In the genomic region with DNA sequence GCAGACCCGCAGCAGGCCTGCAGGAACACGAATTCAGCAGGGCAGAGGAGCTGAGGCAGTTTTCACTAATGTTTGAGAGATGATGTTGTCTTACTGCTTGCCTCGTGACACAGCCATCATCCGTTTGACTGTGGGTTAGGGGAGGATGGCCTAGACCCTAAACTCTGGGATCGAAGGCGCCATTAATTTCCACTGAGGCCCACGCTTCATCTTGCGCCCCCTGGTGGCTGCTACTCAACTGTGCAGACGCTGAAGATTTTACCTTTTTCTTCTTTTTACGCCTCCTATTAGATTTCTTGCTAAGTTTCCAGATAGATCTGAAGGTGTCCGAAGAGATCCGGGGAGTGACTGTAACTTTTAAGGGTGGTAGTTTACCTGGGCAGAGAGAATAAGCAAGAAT, we compare ENCODE assay signal across 9 mouse cellular contexts. TPM values are rescaled to one million over a fixed set of nuclear protein-coding genes. Genes with fewer than 3 reads are reported as not detected.
DNase-seq lines count a peak whose midpoint lies in the region; ATAC-seq lines count a peak whose summit lies in the region.
"Had no signal": no experiment of that assay in that cellular context is flagged by ENCODE, and none has a peak within 500 bp of the region (broad histone marks: within the 10 kb centered on the region; RNA-seq: fewer than 3 reads in every experiment).

No protein-coding gene starts in this region.

- DNase-seq in heart, adult 18-20 months = peak; percentile 10 to 68
- DNase-seq in heart, embryonic 10.5 days (ENCODE audit: low spot score) = no peak
- DNase-seq in 3T3-L1 (ENCODE audit: low read depth, low spot score) = peak; percentile 49
- DNase-seq in R1 (ENCODE audit: low read depth, low spot score) = peak; percentile 86
- DNase-seq in embryonic facial prominence, embryonic 10.5 days (ENCODE audit: low spot score) = peak; percentile 64
- peak; percentile 30 for DNase-seq in kidney, postnatal 14 days
- DNase-seq in left cerebral cortex, adult 8-10 months (ENCODE audit: low spot score in 2 of 2) = no peak

- H3K4me2 ChIP-seq in neural tube, embryonic 13.5 days = 0 out of 2 replicates have a peak overlapping the region, but pooled peaks have one; percentile 9

- H3K9me3 ChIP-seq in heart, embryonic 10.5 days = no peaks in the 10 kb centered on the region
- H3K9me3 ChIP-seq in embryonic facial prominence, embryonic 10.5 days = no peaks in the 10 kb centered on the region
- no peaks in the 10 kb centered on the region for H3K9me3 ChIP-seq in neural tube, embryonic 13.5 days
- H3K9me3 ChIP-seq: limb, embryonic 15.5 days had no signal

- H3K27ac ChIP-seq in heart, embryonic 10.5 days = no peak overlapping the region
- 0 out of 2 replicates have a peak overlapping the region, but pooled peaks have one; percentile 44 for H3K27ac ChIP-seq in embryonic facial prominence, embryonic 10.5 days (replicated peaks)
- H3K27ac ChIP-seq in neural tube, embryonic 13.5 days (replicated peaks) = no peak overlapping the region
- H3K27ac ChIP-seq: limb, embryonic 15.5 days had no signal

- no peak overlapping the region for H3K9ac ChIP-seq in neural tube, embryonic 13.5 days
- H3K9ac ChIP-seq: limb, embryonic 15.5 days had no signal

- H3K36me3 ChIP-seq in heart, embryonic 10.5 days = no peaks in the 10 kb centered on the region
- H3K36me3 ChIP-seq in embryonic facial prominence, embryonic 10.5 days (replicated peaks) = no peaks in the 10 kb centered on the region
- H3K36me3 ChIP-seq in neural tube, embryonic 13.5 days = no peaks in the 10 kb centered on the region
- H3K36me3 ChIP-seq: limb, embryonic 15.5 days had no signal

- WGBS in heart, embryonic 10.5 days = 38% methylated on average over 12 of the region's 12 CpGs
- 38% methylated on average over 12 of the region's 12 CpGs for WGBS in embryonic facial prominence, embryonic 10.5 days
- WGBS in neural tube, embryonic 13.5 days = 40% methylated on average over 12 of the region's 12 CpGs

- no peaks in the 10 kb centered on the region for H3K27me3 ChIP-seq in heart, embryonic 10.5 days (ENCODE audit: insufficient read depth, poor library complexity, severe bottlenecking)
- H3K27me3 ChIP-seq in embryonic facial prominence, embryonic 10.5 days (replicated peaks; ENCODE audit: low read depth, poor library complexity, severe bottlenecking) = no peaks in the 10 kb centered on the region
- H3K27me3 ChIP-seq in neural tube, embryonic 13.5 days = no peaks in the 10 kb centered on the region
- H3K27me3 ChIP-seq: limb, embryonic 15.5 days had no signal

- H3K4me1 ChIP-seq in heart, embryonic 10.5 days = peaks cover 11% of the 10 kb centered on the region
- H3K4me1 ChIP-seq in embryonic facial prominence, embryonic 10.5 days = peaks cover 12% of the 10 kb centered on the region
- peaks cover 12% of the 10 kb centered on the region for H3K4me1 ChIP-seq in neural tube, embryonic 13.5 days (replicated peaks)

- no peak overlapping the region for H3K4me3 ChIP-seq in heart, embryonic 10.5 days
- no peak overlapping the region for H3K4me3 ChIP-seq in embryonic facial prominence, embryonic 10.5 days
- no peak overlapping the region for H3K4me3 ChIP-seq in neural tube, embryonic 13.5 days
- H3K4me3 ChIP-seq: limb, embryonic 15.5 days had no signal

- no peak for ATAC-seq in neural tube, embryonic 13.5 days (ENCODE audit: low read depth)

RNA-seq across cellular contexts. Expression of gene Rnf7, which starts 13.3 kb away (rescaled TPM):
- total RNA-seq in heart, adult 18-20 months (2021) = 10 to 100 TPM; 71.2 to 86.4 TPM
- 260 and 265 TPM in 2 replicates for polyA plus RNA-seq in heart, embryonic 10.5 days (2016; fragmentation: Nextera tagmentation; extraction: Ambion mirVana)
- 264 and 272 TPM in 2 replicates for polyA plus RNA-seq in embryonic facial prominence, embryonic 10.5 days (2016; fragmentation: Nextera tagmentation; extraction: Ambion mirVana)
- 285 and 287 TPM in 2 replicates for polyA plus RNA-seq in neural tube, embryonic 13.5 days (2015; fragmentation: Nextera tagmentation; extraction: Ambion mirVana)
- 10 to 100 TPM; 53.5 to 66.5 (median 53.8) TPM for total RNA-seq in left cerebral cortex, adult 8-10 months (2022)

RNA-seq across cellular contexts. Expression of gene Gm28729, which starts 33.3 kb away (rescaled TPM):
- total RNA-seq in heart, adult 18-20 months (2021) = not detected
- polyA plus RNA-seq in heart, embryonic 10.5 days (2016; fragmentation: Nextera tagmentation; extraction: Ambion mirVana) = not detected in 2 replicates
- polyA plus RNA-seq in embryonic facial prominence, embryonic 10.5 days (2016; fragmentation: Nextera tagmentation; extraction: Ambion mirVana) = not detected in 2 replicates
- 0.15 TPM in 1 of 2 replicates, not detected in the other for polyA plus RNA-seq in neural tube, embryonic 13.5 days (2015; fragmentation: Nextera tagmentation; extraction: Ambion mirVana)
- total RNA-seq in left cerebral cortex, adult 8-10 months (2022) = under 1 TPM in 3 of 4 experiments, not detected in 1; 0.37 to 0.65 (median 0.39) TPM

Comparison
In these comparisons a context has a peak if more than half of its experiments do, and no peak if none do; other contexts are left out.
1. DNase-seq: peak in heart, adult 18-20 months (2 of 2), 3T3-L1 (single experiment), R1 (single experiment), embryonic facial prominence, embryonic 10.5 days (single experiment) and kidney, postnatal 14 days (single experiment); none in heart, embryonic 10.5 days (single experiment) and left cerebral cortex, adult 8-10 months (0 of 2).